Mouse (Mus musculus): ENCODE data around the gene Mdfi.

DNA sequence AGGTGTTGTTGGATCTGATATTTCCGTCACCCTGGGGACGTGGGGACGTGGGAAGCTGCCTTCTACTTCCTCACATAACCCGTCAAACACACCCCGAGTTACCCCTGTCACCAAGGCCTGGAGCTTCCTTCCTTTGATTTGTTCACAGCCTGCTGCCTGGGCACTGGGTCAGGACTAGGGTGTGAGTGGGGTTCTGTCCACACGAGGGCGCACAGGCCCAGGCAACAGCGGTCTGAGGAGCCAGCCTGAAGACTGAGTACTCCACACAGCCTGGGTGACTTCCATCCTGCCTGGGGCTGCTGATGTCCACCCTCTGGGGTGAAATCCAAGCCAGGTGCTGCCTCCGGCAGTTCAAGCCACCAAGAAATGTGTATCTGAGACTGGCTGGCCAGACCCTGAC is 41.1 kb downstream of the Mdfi start:
- TF ChIP-seq GATA1 (IDR thresholded peaks at IDR 0.05; ENCODE audit: low read length) (no peak), TAL1 (IDR thresholded peaks at IDR 0.05; ENCODE audit: low read length) (no peak)

All from erythroblast, embryonic 14.5 days (primary cell).